Mouse (Mus musculus): ENCODE measurements around the gene Parvb.

DNA sequence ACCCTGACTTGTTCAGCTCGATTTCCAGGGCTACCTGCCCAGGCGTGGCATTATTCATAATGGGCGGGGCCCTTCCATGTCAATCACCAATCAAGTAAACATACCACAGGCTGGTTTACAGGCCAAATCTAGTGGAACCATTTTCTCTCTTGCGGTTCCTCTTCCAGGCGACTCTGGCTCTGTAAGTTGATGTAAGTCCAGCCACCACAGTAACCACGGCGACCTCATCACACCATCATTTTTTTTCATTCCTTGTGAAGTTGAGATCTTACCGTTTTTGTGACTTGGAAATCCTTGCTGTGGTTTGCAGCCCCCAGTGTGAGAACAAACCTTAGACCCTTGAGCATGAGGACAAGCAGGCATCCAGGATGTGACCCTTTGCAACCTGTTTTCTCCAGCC lies 48.5 kb downstream of the Parvb start:
- TF ChIP-seq CTCF (IDR thresholded peaks at IDR 0.05; ENCODE audit: low read depth) (no peak), EP300 (IDR thresholded peaks at IDR 0.05; ENCODE audit: low read depth) (no peak)

All from heart, postnatal 0 days (tissue).